ENCODE assay signal across 18 mouse cellular contexts in the genomic region with DNA sequence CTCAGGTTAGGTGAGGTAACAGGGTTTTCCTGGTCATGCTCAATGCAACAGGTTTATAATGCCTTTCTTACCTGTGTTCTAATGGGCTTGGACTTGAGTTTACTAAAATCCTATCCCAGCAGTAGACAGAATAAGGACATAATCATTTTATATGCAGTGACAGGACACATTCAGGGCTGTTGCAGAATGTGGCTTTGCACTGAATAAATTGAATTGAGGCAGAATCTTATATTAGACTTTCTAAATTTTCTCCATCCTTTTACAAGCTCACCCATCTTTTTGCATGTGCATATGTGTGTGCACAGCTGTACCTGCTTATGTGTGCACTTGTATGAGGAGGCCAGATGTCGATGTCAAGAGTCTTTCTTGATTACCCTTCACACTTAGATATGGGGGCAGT.
DNase-seq lines count a peak whose midpoint lies in the region; TF ChIP-seq lines count a peak whose summit lies in the region.
"Had no signal": no experiment of that assay in that cellular context is flagged by ENCODE, and none has a peak within 500 bp of the region (broad histone marks: within the 10 kb centered on the region; RNA-seq: fewer than 3 reads in every experiment).

No protein-coding gene starts in this region.

- H3K27ac ChIP-seq in left cerebral cortex, adult 2 months = peak overlapping the region; percentile 28; the same call in 1 of the 2 replicates
- H3K27ac ChIP-seq: embryonic facial prominence, embryonic 10.5 days; embryonic facial prominence, embryonic 12.5 days; forebrain, embryonic 13.5 days; forebrain, embryonic 15.5 days had no signal

- H3K4me3 ChIP-seq in left cerebral cortex, adult 2 months = no peak overlapping the region
- H3K4me3 ChIP-seq: embryonic facial prominence, embryonic 10.5 days; embryonic facial prominence, embryonic 12.5 days; forebrain, embryonic 13.5 days; forebrain, embryonic 15.5 days had no signal

- DNase-seq in left cerebral cortex, adult 2 months (ENCODE audit: extremely low spot score in 1 of 2, low spot score in 2 of 2) = no peak
- no peak for DNase-seq in left cerebral cortex, adult 18-20 months (ENCODE audit: low spot score in 2 of 2)
- DNase-seq in brain, adult 2 months (ENCODE audit: low read depth, low spot score) = peak; percentile 45
- peak; percentile 51 for DNase-seq in telencephalon, adult 2 months (ENCODE audit: low read depth, low spot score)
- no peak for DNase-seq in lung, postnatal 25 days (ENCODE audit: low spot score)
- DNase-seq: adrenal gland, adult 2 months; adrenal gland, postnatal 10 days; adrenal gland, postnatal 25 days; cerebellum, adult 11-12 months; cerebellum, adult 2 months; cerebellum, adult 9-10 months; cerebellum, postnatal 10 days; cerebellum, postnatal 25 days; forebrain, postnatal 0 days had no signal

- no peak for TF ChIP-seq CTCF in left cerebral cortex, adult 2 months (IDR thresholded peaks at IDR 0.05)

- intact Hi-C loops in left cerebral cortex, adult 2 months (cut with DNase I) = loop anchor here (5.0 kb wide), 1 partner anchor 722 kb away; the partner anchor contains the start of gene Tmem132b

Comparison
In these comparisons a context has a peak if more than half of its experiments do, and no peak if none do; other contexts are left out.
1. DNase-seq: peak in brain, adult 2 months (single experiment) and telencephalon, adult 2 months (single experiment); none in left cerebral cortex, adult 2 months (0 of 2), left cerebral cortex, adult 18-20 months (0 of 2) and lung, postnatal 25 days (single experiment).